Mouse (Mus musculus) forebrain, embryonic 14.5 days (tissue): ENCODE measurements around the gene Lsamp. TPM values are rescaled to one million over a fixed set of nuclear protein-coding genes. Genes with fewer than 3 reads are reported as not detected.

ENCODE experiments used
- ATAC-seq: fragments of 200-750 bp; cut with Nextera tagmentation; 2 replicates; pipeline ENCODE4 v1.8.0; 2017; ENCODE audit warnings: mild to moderate bottlenecking, moderate library complexity
- DNase-seq: peaks from one replicate; pipeline ENCODE4 v3.0.0-alpha.2; 2015; ENCODE audit warnings: low spot score
- H3K27ac ChIP-seq: fragments of 300-500 bp; sonication (generic); 2 replicates; pipeline ENCODE4 v1.5.1; 2014; ENCODE audit warnings: low read depth, mild to moderate bottlenecking, control low read depth, low read length, moderate library complexity
- H3K27me3 ChIP-seq: fragments of 300-500 bp; sonication (generic); replicated peaks from 2 replicates; pipeline ENCODE4 v1.6.1; 2014; ENCODE audit warnings: low read length, control low read depth, mixed read lengths; ENCODE audit not compliant: control insufficient read depth, insufficient read depth
- H3K36me3 ChIP-seq: fragments of 300-500 bp; sonication (generic); 2 replicates; pipeline ENCODE4 v1.6.1; 2014; ENCODE audit warnings: low read length, control low read depth; ENCODE audit not compliant: control insufficient read depth, insufficient read depth
- H3K4me1 ChIP-seq: fragments of 300-500 bp; sonication (generic); 2 replicates; pipeline ENCODE4 v1.6.1; 2014; ENCODE audit warnings: antibody characterized with exemption, low read length, control low read depth; ENCODE audit not compliant: control insufficient read depth, insufficient read depth
- H3K4me2 ChIP-seq: fragments of 300-500 bp; sonication (generic); 2 replicates; pipeline ENCODE4 v1.6.1; 2014; ENCODE audit warnings: mild to moderate bottlenecking, control low read depth, low read length
- H3K4me3 ChIP-seq: fragments of 300-500 bp; sonication (generic); 2 replicates; pipeline ENCODE4 v1.5.1; 2014; ENCODE audit warnings: low read depth, low read length, control low read depth
- H3K9ac ChIP-seq: fragments of 300-500 bp; sonication (generic); 2 replicates; pipeline ENCODE4 v1.6.1; 2014; ENCODE audit warnings: mild to moderate bottlenecking, low read length, control low read depth, moderate library complexity
- H3K9me3 ChIP-seq: fragments of 300-500 bp; sonication (generic); replicated peaks from 2 replicates; pipeline ENCODE4 v1.6.1; 2016; ENCODE audit warnings: low read length, control low read depth, mixed read lengths; ENCODE audit not compliant: control insufficient read depth
- WGBS: fragments of 180-500 bp; shearing (Covaris S2); extraction: QIAGEN DNeasy Blood & Tissue Kit; methylation state at CpG from one replicate; pipeline ENCODE4 v1.1.7; 2014; 5-methylcytosine and 5-hydroxymethylcytosine counted together
- polyA plus RNA-seq: library from polyadenylated mRNA; unstranded; fragments of >200 nt; fragmentation: Nextera tagmentation; extraction: Ambion mirVana; gene quantifications from 2 replicates; pipeline ENCODE4 v1.2.1, GENCODE M21; 2014

Lsamp gene
- polyA plus RNA-seq, 1 experiment from 2014 or later: 19.0 TPM

- H3K27me3 ChIP-seq: no peaks in the 10 kb centered on the region
- DNase-seq: peak; percentile 84
- H3K4me2 ChIP-seq: peak overlapping the region; percentile 88
- peak; percentile 93 for ATAC-seq
- H3K9ac ChIP-seq: peak overlapping the region; percentile 82
- no peaks in the 10 kb centered on the region for H3K36me3 ChIP-seq
- H3K4me3 ChIP-seq: peak overlapping the region; percentile 64
- H3K4me1 ChIP-seq: peaks cover 9% of the 10 kb centered on the region
- no peaks in the 10 kb centered on the region for H3K9me3 ChIP-seq
- under 1% methylated on average over 37 of the region's 38 CpGs for WGBS
- H3K27ac ChIP-seq: peak overlapping the region; percentile 80
These were observed 1548.7 kb downstream of the Lsamp start for GRCm38 (mm10) chr16:41532661-41533551.

- 3% methylated on average over 6 of the region's 6 CpGs for WGBS
- DNase-seq: peak; percentile 43
These were observed 1549.5 kb downstream of the Lsamp start for GRCm38 (mm10) chr16:41533686-41534085.

GRCm38 (mm10) chr16:41535806-41536205, 1551.6 kb downstream of the Lsamp start:
- 0 out of 2 replicates have a peak overlapping the region, but pooled peaks have one; percentile 64 for H3K4me3 ChIP-seq
- no peaks in the 10 kb centered on the region for H3K36me3 ChIP-seq
- peaks cover 9% of the 10 kb centered on the region for H3K4me1 ChIP-seq
- no peak for ATAC-seq
- 54% methylated on average over 1 of the region's 1 CpGs for WGBS
- H3K27ac ChIP-seq: no peak overlapping the region
- no peaks in the 10 kb centered on the region for H3K27me3 ChIP-seq
- no peak for DNase-seq
- no peaks in the 10 kb centered on the region for H3K9me3 ChIP-seq
- H3K4me2 ChIP-seq: peak overlapping the region; percentile 88
- no peak overlapping the region for H3K9ac ChIP-seq

More at GRCm38 (mm10) chr16:41533686-41534085, 1549.5 kb downstream of the Lsamp start:
- Histone ChIP-seq H3K9me3 (no peaks in the 10 kb centered on the region), H3K9ac (peak overlapping the region; percentile 82), H3K27ac (peak overlapping the region; percentile 80; the same call in 1 of the 2 replicates), H3K36me3 (no peaks in the 10 kb centered on the region), H3K4me3 (peak overlapping the region; percentile 64), H3K4me2 (peak overlapping the region; percentile 88), H3K4me1 (peaks cover 9% of the 10 kb centered on the region), H3K27me3 (no peaks in the 10 kb centered on the region)
- ATAC-seq: peak; percentile 5; the same call in 1 of the 2 replicates

- no peak overlapping the region for H3K4me2 ChIP-seq
- no peak overlapping the region for H3K4me3 ChIP-seq
- H3K27me3 ChIP-seq: no peaks in the 10 kb centered on the region
- DNase-seq (no peak), ATAC-seq (no peak)
- H3K9ac ChIP-seq: no peak overlapping the region
- H3K36me3 ChIP-seq: no peaks in the 10 kb centered on the region
- no peaks in the 10 kb centered on the region for H3K4me1 ChIP-seq
- no peak overlapping the region for H3K27ac ChIP-seq
- WGBS: 47% methylated on average over 2 of the region's 2 CpGs
- H3K9me3 ChIP-seq: no peaks in the 10 kb centered on the region
These were observed 1558.5 kb downstream of the Lsamp start for GRCm38 (mm10) chr16:41542641-41543040.

- Histone ChIP-seq H3K4me1 (peaks cover 15% of the 10 kb centered on the region), H3K4me2 (no peak overlapping the region), H3K4me3 (no peak overlapping the region), H3K27ac (0 out of 2 replicates have a peak overlapping the region, but pooled peaks have one; percentile 10), H3K36me3 (no peaks in the 10 kb centered on the region), H3K9me3 (no peaks in the 10 kb centered on the region), H3K9ac (no peak overlapping the region), H3K27me3 (no peaks in the 10 kb centered on the region)
- DNase-seq (peak; percentile 30), ATAC-seq (peak; percentile 45; the same call in 1 of the 2 replicates)
- WGBS: 21% methylated on average over 3 of the region's 3 CpGs
These were observed 1567.0 kb downstream of the Lsamp start for GRCm38 (mm10) chr16:41551164-41551563.

- 0 out of 2 replicates have a peak overlapping the region, but pooled peaks have one; percentile 10 for H3K27ac ChIP-seq
- WGBS: 0% methylated on average over 3 of the region's 3 CpGs
- peaks cover 15% of the 10 kb centered on the region for H3K4me1 ChIP-seq
- ATAC-seq: peak; percentile 91
- no peak overlapping the region for H3K9ac ChIP-seq
- H3K36me3 ChIP-seq: no peaks in the 10 kb centered on the region
- no peak overlapping the region for H3K4me3 ChIP-seq
- no peaks in the 10 kb centered on the region for H3K27me3 ChIP-seq
- peak; percentile 84 for DNase-seq
- H3K4me2 ChIP-seq: no peak overlapping the region
- H3K9me3 ChIP-seq: no peaks in the 10 kb centered on the region
These were observed 1567.7 kb downstream of the Lsamp start for GRCm38 (mm10) chr16:41551851-41552262.

GRCm38 (mm10) chr16:41557104-41557503, 1572.9 kb downstream of the Lsamp start:
- Histone ChIP-seq H3K27ac (no peak overlapping the region), H3K4me2 (no peak overlapping the region), H3K4me3 (no peak overlapping the region), H3K27me3 (no peaks in the 10 kb centered on the region), H3K36me3 (no peaks in the 10 kb centered on the region), H3K4me1 (peaks cover 5% of the 10 kb centered on the region), H3K9ac (no peak overlapping the region), H3K9me3 (no peaks in the 10 kb centered on the region)
- ATAC-seq (no peak), DNase-seq (no peak)

- WGBS: 67% methylated on average over 2 of the region's 2 CpGs
- Histone ChIP-seq H3K27me3 (no peaks in the 10 kb centered on the region), H3K9me3 (no peaks in the 10 kb centered on the region), H3K4me1 (no peaks in the 10 kb centered on the region), H3K4me3 (no peak overlapping the region), H3K9ac (no peak overlapping the region), H3K27ac (no peak overlapping the region), H3K4me2 (no peak overlapping the region), H3K36me3 (no peaks in the 10 kb centered on the region)
- DNase-seq (no peak), ATAC-seq (no peak)
These were observed 1581.1 kb downstream of the Lsamp start for GRCm38 (mm10) chr16:41565233-41565632.
